Comparison of ENCODE assay signal across 13 mouse cellular contexts in the genomic region with DNA sequence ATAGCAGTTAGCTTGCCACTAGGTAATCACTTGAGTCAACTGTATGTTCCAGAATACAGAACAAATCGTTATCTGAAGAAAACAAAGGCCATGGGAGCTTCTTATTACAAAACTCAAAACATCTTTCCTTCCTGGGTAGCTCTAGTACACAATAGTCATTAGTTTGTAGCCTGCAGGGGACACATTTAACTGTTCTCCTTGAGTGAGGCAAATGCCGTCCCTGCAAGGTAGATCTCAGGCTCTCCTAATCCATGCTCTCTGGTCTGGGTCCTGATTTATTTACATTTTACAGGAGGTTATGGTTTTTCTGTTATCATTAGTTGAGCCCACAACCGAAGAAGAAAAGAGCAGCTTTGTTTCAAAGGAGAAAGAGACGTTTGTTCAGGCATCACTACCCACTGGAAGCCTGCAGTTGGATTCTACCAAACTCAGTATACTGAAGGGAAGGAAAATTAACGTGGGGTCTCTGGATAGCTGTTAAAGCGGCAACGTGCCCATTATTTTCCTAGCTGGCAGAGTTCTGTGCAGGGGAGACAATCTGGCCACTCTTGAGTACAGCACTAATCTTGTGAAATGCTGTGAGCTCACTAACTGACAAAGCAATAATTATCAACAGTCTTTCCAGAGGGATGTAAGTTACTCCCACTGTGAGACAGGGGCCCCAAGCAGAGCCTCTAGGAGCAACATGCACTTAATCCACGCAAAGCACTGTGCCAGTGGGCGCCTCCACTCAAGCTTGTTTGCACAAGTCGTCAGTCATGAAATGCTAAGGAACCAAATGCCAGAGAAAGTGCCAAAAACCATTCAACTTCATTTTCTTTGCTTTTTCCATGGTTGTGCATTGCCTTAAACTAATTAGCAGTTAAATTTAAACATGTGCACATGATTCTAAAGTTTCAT.
DNase-seq lines count a peak whose midpoint lies in the region; ATAC-seq lines count a peak whose summit lies in the region.
"Had no signal": no experiment of that assay in that cellular context is flagged by ENCODE, and none has a peak within 500 bp of the region (broad histone marks: within the 10 kb centered on the region; RNA-seq: fewer than 3 reads in every experiment).

No protein-coding gene starts in this region.

- no peak overlapping the region for H3K4me2 ChIP-seq in kidney, embryonic 16.5 days (replicated peaks; ENCODE audit: low read depth, low read length)
- no peak overlapping the region for H3K4me2 ChIP-seq in forebrain, embryonic 11.5 days (ENCODE audit: low read depth, low read length, severe bottlenecking)
- H3K4me2 ChIP-seq in limb, embryonic 12.5 days: no peak overlapping the region
- H3K4me2 ChIP-seq in heart, embryonic 11.5 days: no peak overlapping the region
- H3K4me2 ChIP-seq: heart, embryonic 12.5 days had no signal

- ATAC-seq in kidney, embryonic 16.5 days (ENCODE audit: low FRiP score, low TSS enrichment): no peak
- ATAC-seq in forebrain, embryonic 11.5 days (replicated peaks; ENCODE audit: low FRiP score): peak; percentile 60; the same call in 1 of the 2 replicates
- ATAC-seq in limb, embryonic 12.5 days (ENCODE audit: insufficient number of reproducible peaks, insufficient read depth, low FRiP score, low TSS enrichment, low read depth): peak; percentile 77; the same call in 1 of the 2 replicates
- no peak for ATAC-seq in heart, embryonic 11.5 days (replicated peaks; ENCODE audit: insufficient number of reproducible peaks, low FRiP score, low TSS enrichment)
- ATAC-seq: intestine, embryonic 16.5 days had no signal

- 64% methylated on average over 10 of the region's 10 CpGs for whole genome bisulfite sequencing in kidney, embryonic 16.5 days
- WGBS in forebrain, embryonic 11.5 days: 52% methylated on average over 10 of the region's 10 CpGs
- 26% methylated on average over 10 of the region's 10 CpGs for WGBS in limb, embryonic 12.5 days
- 61% methylated on average over 10 of the region's 10 CpGs for WGBS in heart, embryonic 11.5 days (ENCODE audit: insufficient replicate concordance)

- no peaks in the 10 kb centered on the region for H3K27me3 ChIP-seq in kidney, embryonic 16.5 days (ENCODE audit: insufficient read depth, low read length)
- no peaks in the 10 kb centered on the region for H3K27me3 ChIP-seq in forebrain, embryonic 11.5 days (ENCODE audit: control insufficient read depth, insufficient read depth, low read length)
- no peaks in the 10 kb centered on the region for H3K27me3 ChIP-seq in limb, embryonic 12.5 days
- no peaks in the 10 kb centered on the region for H3K27me3 ChIP-seq in heart, embryonic 11.5 days (ENCODE audit: control insufficient read depth, insufficient read depth, low read length)
- H3K27me3 ChIP-seq: heart, embryonic 12.5 days had no signal

- peak; percentile 8 for DNase-seq in kidney, postnatal 10 days
- DNase-seq in brain, embryonic 18.5 days (ENCODE audit: low read depth, low spot score): peak; percentile 24
- DNase-seq in forebrain, embryonic 11.5 days (ENCODE audit: low spot score): no peak
- no peak for DNase-seq in embryo, embryonic 10.5 days (ENCODE audit: low spot score)
- DNase-seq: adrenal gland, adult 8-10 months; cerebellum, adult 11-12 months; gastrocnemius, adult 2 months had no signal

- peaks cover 11% of the 10 kb centered on the region; the same call in 1 of the 2 replicates for H3K36me3 ChIP-seq in kidney, embryonic 16.5 days (ENCODE audit: insufficient read depth, low read length)
- H3K36me3 ChIP-seq in forebrain, embryonic 11.5 days (ENCODE audit: control insufficient read depth, insufficient read depth, low read length): no peaks in the 10 kb centered on the region; the same call in 1 of the 2 replicates
- peaks cover 52% of the 10 kb centered on the region for H3K36me3 ChIP-seq in limb, embryonic 12.5 days
- peaks cover 14% of the 10 kb centered on the region for H3K36me3 ChIP-seq in heart, embryonic 11.5 days (ENCODE audit: control insufficient read depth, insufficient read depth, low read length)

- no peaks in the 10 kb centered on the region for H3K9me3 ChIP-seq in kidney, embryonic 16.5 days (ENCODE audit: low read length)
- H3K9me3 ChIP-seq in forebrain, embryonic 11.5 days (ENCODE audit: control insufficient read depth, low read length): no peaks in the 10 kb centered on the region
- H3K9me3 ChIP-seq in limb, embryonic 12.5 days: no peaks in the 10 kb centered on the region
- H3K9me3 ChIP-seq in heart, embryonic 11.5 days (replicated peaks; ENCODE audit: control insufficient read depth, low read length): no peaks in the 10 kb centered on the region
- H3K9me3 ChIP-seq: heart, embryonic 12.5 days had no signal

- H3K4me1 ChIP-seq in kidney, embryonic 16.5 days (ENCODE audit: insufficient read depth, low read length): no peaks in the 10 kb centered on the region
- H3K4me1 ChIP-seq in forebrain, embryonic 11.5 days (replicated peaks; ENCODE audit: control insufficient read depth, insufficient read depth, low read length): no peaks in the 10 kb centered on the region; the same call in 1 of the 2 replicates
- H3K4me1 ChIP-seq in limb, embryonic 12.5 days (replicated peaks): peaks cover 21% of the 10 kb centered on the region
- no peaks in the 10 kb centered on the region for H3K4me1 ChIP-seq in heart, embryonic 11.5 days (ENCODE audit: control insufficient read depth, insufficient read depth, low read length)

- H3K4me3 ChIP-seq in kidney, embryonic 16.5 days (ENCODE audit: low read length): no peak overlapping the region
- no peak overlapping the region for H3K4me3 ChIP-seq in forebrain, embryonic 11.5 days (ENCODE audit: low read depth, low read length)
- H3K4me3 ChIP-seq in limb, embryonic 12.5 days (replicated peaks): no peak overlapping the region
- no peak overlapping the region for H3K4me3 ChIP-seq in heart, embryonic 11.5 days (ENCODE audit: low read depth, low read length)
- H3K4me3 ChIP-seq: gastrocnemius, adult 2 months; heart, embryonic 12.5 days; layer of hippocampus, adult 2 months had no signal

- no peak overlapping the region for H3K9ac ChIP-seq in kidney, embryonic 16.5 days (replicated peaks; ENCODE audit: low read length)
- no peak overlapping the region for H3K9ac ChIP-seq in forebrain, embryonic 11.5 days (ENCODE audit: low read length)
- no peak overlapping the region for H3K9ac ChIP-seq in limb, embryonic 12.5 days (replicated peaks)
- no peak overlapping the region for H3K9ac ChIP-seq in heart, embryonic 11.5 days (ENCODE audit: low read depth, low read length)
- H3K9ac ChIP-seq: heart, embryonic 12.5 days had no signal

- H3K27ac ChIP-seq in kidney, embryonic 16.5 days (ENCODE audit: low read length): no peak overlapping the region
- H3K27ac ChIP-seq in forebrain, embryonic 11.5 days (ENCODE audit: low read depth, low read length): no peak overlapping the region
- peak overlapping the region; percentile 84 for H3K27ac ChIP-seq in limb, embryonic 12.5 days
- no peak overlapping the region for H3K27ac ChIP-seq in heart, embryonic 11.5 days (ENCODE audit: low read depth, low read length)
- H3K27ac ChIP-seq: gastrocnemius, adult 2 months; layer of hippocampus, adult 2 months had no signal

Comparison
In these comparisons a context has a peak if more than half of its experiments do, and no peak if none do; other contexts are left out.
1. DNase-seq: peak in kidney, postnatal 10 days (single experiment) and brain, embryonic 18.5 days (single experiment); none in forebrain, embryonic 11.5 days (single experiment) and embryo, embryonic 10.5 days (single experiment).
2. ATAC-seq: peak in forebrain, embryonic 11.5 days (single experiment) and limb, embryonic 12.5 days (single experiment); none in kidney, embryonic 16.5 days (single experiment) and heart, embryonic 11.5 days (single experiment).